Mouse (Mus musculus) limb, embryonic 11.5 days (tissue): ENCODE data around the gene Gm45021. TPM values are rescaled to one million over a fixed set of nuclear protein-coding genes. Genes with fewer than 3 reads are reported as not detected.
A peak's percentile ranks its signal among the peaks of the same experiment; 100 is the strongest.

Experiments used
- ATAC-seq: fragments of 200-750 bp; cut with Nextera tagmentation; 2 replicates; pipeline ENCODE4 v1.8.0; 2017; ENCODE audit warnings: low read depth; ENCODE audit not compliant: insufficient number of reproducible peaks, low FRiP score, low TSS enrichment
- DNase-seq: peaks from one replicate; pipeline ENCODE4 v3.0.0-alpha.2; 2015; ENCODE audit warnings: low spot score
- H3K27ac ChIP-seq: fragments of 300-500 bp; sonication (generic); replicated peaks from 2 replicates; pipeline ENCODE4 v1.5.1; 2014; ENCODE audit warnings: low read depth, mild to moderate bottlenecking, low read length
- H3K27me3 ChIP-seq: fragments of 300-500 bp; sonication (generic); 2 replicates; pipeline ENCODE4 v1.6.1; 2014; ENCODE audit warnings: mild to moderate bottlenecking, low read length, mixed read lengths; ENCODE audit not compliant: control insufficient read depth, insufficient read depth
- H3K36me3 ChIP-seq: fragments of 300-500 bp; sonication (generic); 2 replicates; pipeline ENCODE4 v1.6.1; 2014; ENCODE audit warnings: mild to moderate bottlenecking, low read length, moderate library complexity, mixed read lengths; ENCODE audit not compliant: control insufficient read depth, insufficient read depth
- H3K4me1 ChIP-seq: fragments of 300-500 bp; sonication (generic); 2 replicates; pipeline ENCODE4 v1.6.1; 2014; ENCODE audit warnings: low read length, mixed read lengths; ENCODE audit not compliant: control insufficient read depth, insufficient read depth
- H3K4me2 ChIP-seq: fragments of 300-500 bp; sonication (generic); 2 replicates; pipeline ENCODE4 v1.6.1; 2014; ENCODE audit warnings: low read depth, mild to moderate bottlenecking, moderate library complexity; ENCODE audit not compliant: severe bottlenecking
- H3K4me3 ChIP-seq: fragments of 300-500 bp; sonication (generic); 2 replicates; pipeline ENCODE4 v1.5.1; 2014; ENCODE audit warnings: low read depth, low read length
- H3K9ac ChIP-seq: fragments of 300-500 bp; sonication (generic); 2 replicates; pipeline ENCODE4 v1.6.1; 2014; ENCODE audit warnings: mild to moderate bottlenecking, low read length
- H3K9me3 ChIP-seq: fragments of 300-500 bp; sonication (generic); 2 replicates; pipeline ENCODE4 v1.6.1; 2016; ENCODE audit warnings: low read length; ENCODE audit not compliant: control insufficient read depth
- WGBS: fragments of 180-500 bp; shearing (Covaris S2); extraction: QIAGEN DNeasy Blood & Tissue Kit; methylation state at CpG from one replicate; pipeline ENCODE4 v1.1.7; 2014; 5-methylcytosine and 5-hydroxymethylcytosine counted together
- polyA plus RNA-seq: library from polyadenylated mRNA; unstranded; fragments of >200 nt; fragmentation: Nextera tagmentation; extraction: Ambion mirVana; gene quantifications from 2 replicates; pipeline ENCODE4 v1.2.1, GENCODE M21; 2014

The Gm45021 gene
- polyA plus RNA-seq, 1 experiment from 2014 or later: not detected

GRCm38 (mm10) chr6:48568036-48568984 lies 21.1 kb upstream of the Gm45021 start:
- WGBS: 91% methylated on average over 21 of the region's 21 CpGs
- H3K9ac ChIP-seq: no peak overlapping the region

DNA sequence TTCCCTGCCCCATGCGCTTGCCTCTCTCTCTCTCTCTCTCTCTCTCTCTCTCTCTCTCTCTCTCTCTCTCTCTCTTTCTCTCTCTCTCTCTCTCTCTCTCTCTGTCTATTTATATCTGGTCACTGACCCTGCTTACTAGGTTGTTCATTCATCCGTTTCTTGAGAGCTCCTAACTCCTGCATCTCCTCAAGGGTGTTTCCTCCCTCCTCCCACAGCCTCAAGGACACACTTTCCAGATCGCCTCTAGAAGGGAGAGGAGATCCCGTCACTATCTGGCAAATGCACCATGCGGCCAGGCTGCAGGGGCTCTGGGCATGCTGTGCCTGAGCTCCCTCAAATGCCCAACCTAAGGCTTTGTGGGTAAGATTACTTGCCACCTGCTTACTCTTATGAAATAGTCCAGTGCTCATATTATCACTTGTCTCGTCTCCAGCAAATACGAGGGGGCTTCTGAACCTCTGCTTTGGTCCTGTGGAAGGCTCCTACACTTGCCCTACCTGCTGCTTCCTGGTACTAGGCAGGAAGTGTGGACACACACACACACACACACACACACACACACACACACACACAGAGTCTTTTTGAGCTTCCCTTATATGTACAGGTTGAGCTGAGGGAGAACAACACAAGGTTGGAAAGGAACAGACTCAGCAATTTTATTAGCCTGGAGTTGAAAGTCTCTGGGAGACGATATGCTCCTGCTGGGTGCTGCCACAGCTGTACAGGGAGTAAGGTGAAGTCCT lies 20.2 kb upstream of the Gm45021 start:
- ATAC-seq (no peak), DNase-seq (no peak)
- no peaks in the 10 kb centered on the region for H3K36me3 ChIP-seq
- H3K27me3 ChIP-seq: no peaks in the 10 kb centered on the region
- no peak overlapping the region for H3K4me3 ChIP-seq
- no peak overlapping the region for H3K4me2 ChIP-seq
- H3K9me3 ChIP-seq: no peaks in the 10 kb centered on the region
- no peak overlapping the region for H3K27ac ChIP-seq
- no peak overlapping the region for H3K9ac ChIP-seq
- H3K4me1 ChIP-seq: peaks cover 5% of the 10 kb centered on the region
- WGBS: 92% methylated on average over 8 of the region's 8 CpGs

More at GRCm38 (mm10) chr6:48568036-48568984, 21.1 kb upstream of the Gm45021 start:
- no peaks in the 10 kb centered on the region for H3K9me3 ChIP-seq
- no peak overlapping the region for H3K4me2 ChIP-seq
- DNase-seq (no peak), ATAC-seq (no peak)
- H3K27ac ChIP-seq: no peak overlapping the region
- H3K4me3 ChIP-seq: no peak overlapping the region
- peaks cover 3% of the 10 kb centered on the region for H3K4me1 ChIP-seq
- no peaks in the 10 kb centered on the region for H3K36me3 ChIP-seq
- H3K27me3 ChIP-seq: no peaks in the 10 kb centered on the region

- Histone ChIP-seq H3K9me3 (no peaks in the 10 kb centered on the region), H3K27ac (no peak overlapping the region), H3K36me3 (no peaks in the 10 kb centered on the region), H3K4me1 (peaks cover 5% of the 10 kb centered on the region), H3K27me3 (no peaks in the 10 kb centered on the region), H3K4me2 (no peak overlapping the region), H3K4me3 (no peak overlapping the region), H3K9ac (no peak overlapping the region)
- no peak for DNase-seq
- ATAC-seq: no peak
- 92% methylated on average over 5 of the region's 5 CpGs for WGBS
These were observed 17.4 kb upstream of the Gm45021 start for GRCm38 (mm10) chr6:48572014-48572413.

- Histone ChIP-seq H3K4me2 (no peak within 1 kb of the TSS), H3K27ac (no peak within 1 kb of the TSS; the same call in 1 of the 2 replicates), H3K9me3 (no peaks in the 10 kb centered on the region), H3K9ac (no peak within 1 kb of the TSS), H3K4me3 (no peak within 1 kb of the TSS), H3K36me3 (no peaks in the 10 kb centered on the region), H3K27me3 (no peaks in the 10 kb centered on the region), H3K4me1 (peaks cover 5% of the 10 kb centered on the region)
- no peak; the same call in 1 of the 2 replicates for ATAC-seq
- 24% methylated on average over 6 of the region's 6 CpGs for WGBS
- DNase-seq: no peak
These were observed 16.8 kb upstream of the Gm45021 start, which contains the start of gene Rarres2 for GRCm38 (mm10) chr6:48572572-48573061. TSS of gene Rarres2 (minus strand) at chr6:48572789.

- Histone ChIP-seq H3K36me3 (no peaks in the 10 kb centered on the region), H3K4me1 (peaks cover 5% of the 10 kb centered on the region), H3K9ac (no peak overlapping the region), H3K4me3 (no peak overlapping the region), H3K9me3 (no peaks in the 10 kb centered on the region), H3K27me3 (no peaks in the 10 kb centered on the region), H3K27ac (no peak overlapping the region; the same call in 1 of the 2 replicates), H3K4me2 (no peak overlapping the region)
- peak; percentile 67 for DNase-seq
- 14% methylated on average over 10 of the region's 10 CpGs for WGBS
- ATAC-seq: peak; percentile 48; the same call in 1 of the 2 replicates
These were observed 16.1 kb upstream of the Gm45021 start for GRCm38 (mm10) chr6:48573280-48573679.

DNA sequence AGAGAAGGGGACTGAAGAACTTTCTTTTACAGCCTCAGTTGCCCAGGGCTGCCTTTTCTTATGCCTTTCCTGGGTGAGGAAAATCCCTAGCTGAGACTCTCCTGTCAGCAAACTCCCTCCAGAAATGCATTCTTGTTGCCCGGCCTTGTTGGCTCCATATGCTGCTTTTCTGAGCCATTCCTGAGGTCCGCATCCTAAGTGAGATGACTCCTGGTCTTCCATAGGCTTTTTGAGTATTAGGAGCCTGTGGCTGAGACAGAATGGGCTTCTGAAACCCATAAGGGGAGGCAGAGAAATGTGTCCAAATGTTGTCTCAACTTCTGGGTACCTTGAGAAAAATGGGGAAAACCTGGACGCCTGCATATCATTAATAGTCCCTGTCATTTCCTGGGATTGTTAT lies 15.4 kb upstream of the Gm45021 start:
- Histone ChIP-seq H3K4me2 (no peak overlapping the region), H3K36me3 (no peaks in the 10 kb centered on the region), H3K27me3 (no peaks in the 10 kb centered on the region), H3K9me3 (no peaks in the 10 kb centered on the region), H3K4me1 (peaks cover 5% of the 10 kb centered on the region), H3K9ac (no peak overlapping the region), H3K4me3 (no peak overlapping the region), H3K27ac (no peak overlapping the region)
- ATAC-seq (no peak), DNase-seq (no peak)
- WGBS: 68% methylated on average over 3 of the region's 3 CpGs

- H3K27me3 ChIP-seq: no peaks in the 10 kb centered on the region
- no peak for DNase-seq
- no peak overlapping the region for H3K4me2 ChIP-seq
- H3K4me3 ChIP-seq: no peak overlapping the region
- H3K27ac ChIP-seq: no peak overlapping the region
- H3K4me1 ChIP-seq: no peaks in the 10 kb centered on the region
- no peak overlapping the region for H3K9ac ChIP-seq
- H3K9me3 ChIP-seq: no peaks in the 10 kb centered on the region
- no peak for ATAC-seq
- 47% methylated on average over 5 of the region's 5 CpGs for WGBS
- H3K36me3 ChIP-seq: no peaks in the 10 kb centered on the region
These were observed 10.7 kb upstream of the Gm45021 start for GRCm38 (mm10) chr6:48578736-48579135.

GRCm38 (mm10) chr6:48579215-48579648 lies 10.2 kb upstream of the Gm45021 start:
- DNase-seq: no peak

More at GRCm38 (mm10) chr6:48579215-48579648, 10.2 kb upstream of the Gm45021 start:
- WGBS: 39% methylated on average over 5 of the region's 5 CpGs
- H3K9me3 ChIP-seq: no peaks in the 10 kb centered on the region
- no peaks in the 10 kb centered on the region for H3K27me3 ChIP-seq
- ATAC-seq: no peak
- H3K4me1 ChIP-seq: no peaks in the 10 kb centered on the region
- no peak overlapping the region for H3K9ac ChIP-seq
- no peak overlapping the region for H3K27ac ChIP-seq
- H3K36me3 ChIP-seq: no peaks in the 10 kb centered on the region
- no peak overlapping the region for H3K4me2 ChIP-seq
- no peak overlapping the region for H3K4me3 ChIP-seq
